Mouse (Mus musculus): ENCODE data around the gene Gm10999.
"Not testable (repeated sequence)": the region's sequence is repeated elsewhere in the genome, so short reads cannot be mapped to it uniquely, and the experiment has no call there.

Gm10999 gene

DNA sequence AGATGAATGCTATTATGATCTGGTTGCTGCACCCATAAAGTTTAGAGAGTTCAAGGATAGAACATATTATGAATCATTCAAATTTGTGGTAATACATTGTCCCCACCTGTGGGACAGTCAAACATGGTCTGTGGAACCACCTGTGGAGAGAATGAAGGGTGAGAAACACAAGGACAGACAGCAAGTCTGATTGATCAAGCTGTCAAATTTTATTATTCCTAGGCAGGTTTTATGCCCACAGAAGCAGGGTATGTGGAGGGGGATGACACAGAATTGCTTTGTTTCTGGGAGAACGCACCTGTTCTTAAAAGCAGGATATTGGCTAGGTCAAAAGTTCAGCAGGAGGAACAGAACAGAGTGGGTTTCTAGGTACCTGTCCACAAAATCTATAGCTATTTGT is at the start of gene Gm10999:
Gm10999 (minus strand) TSS at position 101 of the 400 bp plus-strand sequence.
- DNase-seq (ENCODE audit: low spot score in 2 of 2), result no peak

DNA sequence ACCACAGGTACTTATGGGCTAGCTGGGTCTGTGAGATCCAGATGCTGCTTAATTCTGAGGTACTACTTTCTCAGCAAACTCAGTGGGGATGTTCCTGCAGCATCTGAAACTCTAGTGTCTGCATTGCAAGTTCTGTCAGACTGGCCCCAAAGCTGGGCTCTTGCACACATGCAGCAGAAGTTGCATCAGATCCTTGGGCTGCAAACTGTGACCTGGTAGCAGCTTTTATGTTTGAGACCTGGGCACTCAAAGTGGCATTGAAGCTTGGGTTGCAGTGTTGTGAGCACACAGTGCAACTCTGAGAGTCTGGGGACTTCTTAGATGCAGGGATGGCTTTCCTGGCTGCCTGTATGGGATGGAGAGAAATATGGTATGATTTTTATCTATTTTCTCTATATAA is 2.0 kb upstream of the Gm10999 start:
- DNase-seq (ENCODE audit: low spot score in 2 of 2), result no peak

GRCm38 (mm10) chr8:129115761-129116160 is 15.7 kb downstream of the Gm10999 start:
- not testable (repeated sequence) for DNase-seq (ENCODE audit: low spot score in 2 of 2)

All from frontal cortex, postnatal 25 days (tissue).